Mouse (Mus musculus): ENCODE results near the gene Slc25a13. TPM values are rescaled to one million over a fixed set of nuclear protein-coding genes. Genes with fewer than 3 reads are reported as not detected.

Gene Slc25a13
- total and polyA plus RNA-seq, 3 experiments = 15.6 to 16.7 TPM; not detected in 1

- Histone ChIP-seq H3K4me3 (ENCODE audit: control insufficient read depth in 1 of 2, insufficient read depth in 1 of 2, low read depth in 2 of 2, low read length in 2 of 2) (no peak overlapping the region), H3K9ac (ENCODE audit: control insufficient read depth, low read depth, low read length, poor library complexity, severe bottlenecking) (no peak overlapping the region), H3K27me3 (ENCODE audit: control insufficient read depth in 1 of 2, insufficient read depth in 2 of 2, low read length in 2 of 2) (no peaks in the 10 kb centered on the region), H3K36me3 (ENCODE audit: control insufficient read depth in 1 of 2, insufficient read depth in 2 of 2, low read length in 2 of 2) (no peaks in the 10 kb centered on the region), H3K27ac (ENCODE audit: control insufficient read depth, low read depth, low read length) (no peak overlapping the region), H3K9me3 (replicated peaks; ENCODE audit: insufficient read depth, low read length) (no peaks in the 10 kb centered on the region), H3K79me2 (ENCODE audit: control insufficient read depth, insufficient read depth, low read length, poor library complexity) (no peaks in the 10 kb centered on the region), H3K4me1 (ENCODE audit: control insufficient read depth in 1 of 2, insufficient read depth in 2 of 2, low read length in 2 of 2) (no peaks in the 10 kb centered on the region)
- no peak for DNase-seq (ENCODE audit: low read depth, low spot score)
- no peak for TF ChIP-seq ZKSCAN1 (IDR thresholded peaks at IDR 0.05; ENCODE audit: low read depth, low read length)
- TF ChIP-seq NRF1 (IDR thresholded peaks at IDR 0.05; ENCODE audit: insufficient read depth, low read depth, low read length, poor library complexity, severe bottlenecking) = no peak
- no peak for TF ChIP-seq CTCF (IDR thresholded peaks at IDR 0.05 in 2 of 3, conservative IDR thresholded peaks at IDR 0.05 in 1 of 3; ENCODE audit: control insufficient read depth in 1 of 3, insufficient read depth in 1 of 3, low read depth in 2 of 3, low read length in 3 of 3, poor library complexity in 1 of 3, severe bottlenecking in 1 of 3)
- TF ChIP-seq POLR2A (IDR thresholded peaks at IDR 0.05; ENCODE audit: control insufficient read depth in 1 of 2, insufficient read depth in 1 of 2, low read depth in 1 of 2, low read length in 2 of 2, poor library complexity in 1 of 2) = no peak
- TF ChIP-seq SIN3A (IDR thresholded peaks at IDR 0.05; ENCODE audit: low read length) = no peak
- TF ChIP-seq TCF12 (IDR thresholded peaks at IDR 0.05; ENCODE audit: low read depth, low read length) = no peak
- no peak for TF ChIP-seq UBTF (IDR thresholded peaks at IDR 0.05; ENCODE audit: borderline replicate concordance, insufficient read depth, low read depth, low read length)
- TF ChIP-seq E2F4 (IDR thresholded peaks at IDR 0.05; ENCODE audit: borderline replicate concordance, low read depth, low read length) = no peak
- TF ChIP-seq CHD1 (IDR thresholded peaks at IDR 0.05; ENCODE audit: low read depth, low read length) = no peak
- no peak for TF ChIP-seq ELF1 (IDR thresholded peaks at IDR 0.05; ENCODE audit: low read depth, low read length)
- TF ChIP-seq JUND (IDR thresholded peaks at IDR 0.05; ENCODE audit: low read depth, low read length) = no peak
- no peak for TF ChIP-seq SMC3 (IDR thresholded peaks at IDR 0.05; ENCODE audit: low read depth, low read length)
- TF ChIP-seq MEF2A (IDR thresholded peaks at IDR 0.05; ENCODE audit: extremely low read depth, insufficient replicate concordance, low read depth, low read length, poor library complexity, severe bottlenecking) = no peak
- no peak for TF ChIP-seq POLR2AphosphoS5 (IDR thresholded peaks at IDR 0.05; ENCODE audit: borderline replicate concordance, low read depth, low read length)
Measured at GRCm38 (mm10) chr6:6120841-6121240, 96.1 kb downstream of the Slc25a13 start.

- Histone ChIP-seq H3K4me3 (ENCODE audit: control insufficient read depth in 1 of 2, insufficient read depth in 1 of 2, low read depth in 2 of 2, low read length in 2 of 2) (no peak overlapping the region), H3K36me3 (ENCODE audit: control insufficient read depth in 1 of 2, insufficient read depth in 2 of 2, low read length in 2 of 2) (no peaks in the 10 kb centered on the region), H3K27ac (ENCODE audit: control insufficient read depth, low read depth, low read length) (no peak overlapping the region), H3K79me2 (ENCODE audit: control insufficient read depth, insufficient read depth, low read length, poor library complexity) (no peaks in the 10 kb centered on the region), H3K9ac (ENCODE audit: control insufficient read depth, low read depth, low read length, poor library complexity, severe bottlenecking) (no peak overlapping the region), H3K9me3 (replicated peaks; ENCODE audit: insufficient read depth, low read length) (no peaks in the 10 kb centered on the region), H3K27me3 (ENCODE audit: control insufficient read depth in 1 of 2, insufficient read depth in 2 of 2, low read length in 2 of 2) (no peaks in the 10 kb centered on the region), H3K4me1 (ENCODE audit: control insufficient read depth in 1 of 2, insufficient read depth in 2 of 2, low read length in 2 of 2) (no peaks in the 10 kb centered on the region)
- no peak for DNase-seq (ENCODE audit: low read depth, low spot score)
- TF ChIP-seq ZC3H11A (IDR thresholded peaks at IDR 0.05; ENCODE audit: low read depth, low read length) (no peak), EP300 (IDR thresholded peaks at IDR 0.05; ENCODE audit: low read depth in 1 of 2, low read length in 2 of 2) (no peak), SIN3A (IDR thresholded peaks at IDR 0.05; ENCODE audit: low read length) (no peak), MXI1 (IDR thresholded peaks at IDR 0.05; ENCODE audit: low read depth, low read length) (no peak), TAL1 (IDR thresholded peaks at IDR 0.05; ENCODE audit: low read length) (no peak), CTCF (IDR thresholded peaks at IDR 0.05 in 2 of 3, conservative IDR thresholded peaks at IDR 0.05 in 1 of 3; ENCODE audit: control insufficient read depth in 1 of 3, insufficient read depth in 1 of 3, low read depth in 2 of 3, low read length in 3 of 3, poor library complexity in 1 of 3, severe bottlenecking in 1 of 3) (no peak), E2F4 (IDR thresholded peaks at IDR 0.05; ENCODE audit: borderline replicate concordance, low read depth, low read length) (no peak), JUND (IDR thresholded peaks at IDR 0.05; ENCODE audit: low read depth, low read length) (no peak), RCOR1 (IDR thresholded peaks at IDR 0.05; ENCODE audit: low read depth, low read length) (no peak), MYC (IDR thresholded peaks at IDR 0.05; ENCODE audit: low read depth, low read length) (no peak), MEF2A (IDR thresholded peaks at IDR 0.05; ENCODE audit: extremely low read depth, insufficient replicate concordance, low read depth, low read length, poor library complexity, severe bottlenecking) (no peak), ZNF384 (IDR thresholded peaks at IDR 0.05; ENCODE audit: low read depth, low read length) (no peak), USF1 (IDR thresholded peaks at IDR 0.05; ENCODE audit: low read depth, low read length) (no peak), MAZ (IDR thresholded peaks at IDR 0.05; ENCODE audit: low read depth, low read length) (no peak), KAT2A (conservative IDR thresholded peaks at IDR 0.05; ENCODE audit: low read depth, low read length) (no peak), GABPA (IDR thresholded peaks at IDR 0.05; ENCODE audit: low read depth, low read length) (no peak), CHD2 (IDR thresholded peaks at IDR 0.05; ENCODE audit: low read length) (no peak), POLR2AphosphoS2 (IDR thresholded peaks at IDR 0.05; ENCODE audit: low read length) (no peak)
Measured at GRCm38 (mm10) chr6:6115771-6116170, 101.2 kb downstream of the Slc25a13 start.
